Mouse (Mus musculus) heart, embryonic 10.5 days (tissue): ENCODE data around the gene Stox2. TPM values are rescaled to one million over a fixed set of nuclear protein-coding genes. Genes with fewer than 3 reads are reported as not detected.

Experiments
- DNase-seq: peaks from one replicate; pipeline ENCODE4 v3.0.0-alpha.2; 2017; ENCODE audit warnings: low spot score
- H3K27ac ChIP-seq: fragments of 300-500 bp; sonication (generic); 2 replicates; pipeline ENCODE4 v1.5.1; 2016; ENCODE audit warnings: mild to moderate bottlenecking
- H3K27me3 ChIP-seq: fragments of 300-500 bp; sonication (generic); 2 replicates; pipeline ENCODE4 v1.6.1; 2016; ENCODE audit warnings: mild to moderate bottlenecking; ENCODE audit not compliant: poor library complexity, insufficient read depth, severe bottlenecking
- H3K36me3 ChIP-seq: fragments of 300-500 bp; sonication (generic); 2 replicates; pipeline ENCODE4 v1.6.1; 2016; ENCODE audit warnings: mild to moderate bottlenecking, moderate library complexity
- H3K4me1 ChIP-seq: fragments of 300-500 bp; sonication (generic); 2 replicates; pipeline ENCODE4 v1.6.1; 2016; ENCODE audit warnings: mild to moderate bottlenecking
- H3K4me3 ChIP-seq: fragments of 300-500 bp; sonication (generic); 2 replicates; pipeline ENCODE4 v1.5.1; 2016; ENCODE audit warnings: mild to moderate bottlenecking, moderate library complexity
- H3K9me3 ChIP-seq: fragments of 300-500 bp; sonication (generic); 2 replicates; pipeline ENCODE4 v1.6.1; 2016; ENCODE audit warnings: mild to moderate bottlenecking, moderate library complexity
- WGBS: fragments of 180-500 bp; shearing (Covaris S2); methylation state at CpG from one replicate; pipeline ENCODE4 v1.1.7; 2016; 5-methylcytosine and 5-hydroxymethylcytosine counted together
- polyA plus RNA-seq: library from polyadenylated mRNA; unstranded; fragments of >200 nt; fragmentation: Nextera tagmentation; extraction: Ambion mirVana; gene quantifications from 2 replicates; pipeline ENCODE4 v1.2.1, GENCODE M21; 2016

Gene Stox2
- polyA plus RNA-seq, 1 experiment from 2014 or later: 7.5 TPM

DNA sequence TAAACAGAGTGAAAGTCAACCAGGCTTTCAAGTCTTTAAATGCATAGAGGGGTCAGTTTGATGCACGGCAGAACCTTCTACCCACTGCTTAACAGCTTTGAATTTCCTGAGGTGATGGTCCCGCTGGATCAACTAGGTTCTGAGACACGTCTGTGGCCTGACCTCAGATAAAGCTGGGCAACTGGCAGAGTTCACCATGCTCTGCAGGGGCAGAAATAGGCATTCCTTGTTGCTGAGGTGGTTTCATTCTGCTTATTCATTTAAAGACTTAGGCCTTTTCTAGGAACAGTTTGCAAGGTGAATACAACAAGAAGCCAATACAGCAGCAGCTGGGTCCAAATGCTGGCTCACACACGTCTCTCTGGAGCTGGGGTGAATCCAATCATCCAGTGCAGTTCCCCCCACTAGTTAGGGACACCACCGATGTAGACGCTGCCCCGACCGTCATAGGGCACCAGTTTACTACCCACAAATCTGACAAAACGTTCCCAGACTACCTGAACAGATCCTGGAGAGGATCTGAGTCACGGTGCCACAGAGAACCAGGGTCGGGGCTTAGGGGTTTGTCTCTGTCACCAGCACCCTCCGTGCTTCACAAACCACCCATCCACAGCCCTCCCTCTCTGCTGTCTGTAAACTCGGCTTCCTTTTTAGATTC, 204.6 kb downstream of the Stox2 start:
- DNase-seq: no peak
- H3K36me3 ChIP-seq: no peaks in the 10 kb centered on the region
- H3K4me3 ChIP-seq: no peak overlapping the region
- H3K9me3 ChIP-seq: no peaks in the 10 kb centered on the region
- 81% methylated on average over 13 of the region's 13 CpGs for WGBS
- H3K27me3 ChIP-seq: no peaks in the 10 kb centered on the region
- H3K4me1 ChIP-seq: peaks cover 47% of the 10 kb centered on the region
- H3K27ac ChIP-seq: peak overlapping the region; percentile 42; the same call in 1 of the 2 replicates

GRCm38 (mm10) chr8:47240871-47241270, 205.3 kb downstream of the Stox2 start:
- Histone ChIP-seq H3K4me1 (peaks cover 49% of the 10 kb centered on the region), H3K27me3 (no peaks in the 10 kb centered on the region), H3K36me3 (no peaks in the 10 kb centered on the region), H3K9me3 (no peaks in the 10 kb centered on the region), H3K4me3 (no peak overlapping the region), H3K27ac (no peak overlapping the region)
- 90% methylated on average over 4 of the region's 4 CpGs for WGBS
- DNase-seq: no peak

GRCm38 (mm10) chr8:47240266-47240665, 205.9 kb downstream of the Stox2 start:
- Histone ChIP-seq H3K4me3 (no peak overlapping the region), H3K27me3 (no peaks in the 10 kb centered on the region), H3K4me1 (peaks cover 49% of the 10 kb centered on the region), H3K9me3 (no peaks in the 10 kb centered on the region), H3K36me3 (no peaks in the 10 kb centered on the region), H3K27ac (no peak overlapping the region)
- 73% methylated on average over 7 of the region's 7 CpGs for WGBS
- DNase-seq: no peak

DNA sequence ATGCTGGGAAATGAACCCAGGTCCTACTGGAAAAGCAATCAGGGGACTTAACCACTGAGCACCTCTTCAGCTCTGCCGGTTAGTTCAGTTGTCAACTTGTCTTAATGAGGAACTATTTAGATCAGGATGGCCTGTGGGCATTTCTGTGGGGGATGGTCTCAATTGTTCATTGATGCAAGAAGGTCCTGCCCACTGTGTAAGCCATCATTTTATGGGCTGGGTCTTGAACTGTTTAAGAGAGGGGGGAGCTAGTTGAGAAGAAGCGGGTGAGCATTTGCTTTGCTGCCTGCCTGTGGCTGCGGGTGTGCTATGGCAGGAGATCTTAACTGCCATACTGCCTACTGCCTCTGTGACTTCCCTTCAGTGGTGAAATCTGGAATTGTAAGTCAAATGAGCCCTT, 214.1 kb downstream of the Stox2 start:
- Histone ChIP-seq H3K4me1 (peaks cover 30% of the 10 kb centered on the region), H3K4me3 (no peak overlapping the region), H3K9me3 (no peaks in the 10 kb centered on the region), H3K36me3 (no peaks in the 10 kb centered on the region), H3K27ac (no peak overlapping the region), H3K27me3 (no peaks in the 10 kb centered on the region)
- DNase-seq: no peak
- WGBS: 77% methylated on average over 3 of the region's 3 CpGs

DNA sequence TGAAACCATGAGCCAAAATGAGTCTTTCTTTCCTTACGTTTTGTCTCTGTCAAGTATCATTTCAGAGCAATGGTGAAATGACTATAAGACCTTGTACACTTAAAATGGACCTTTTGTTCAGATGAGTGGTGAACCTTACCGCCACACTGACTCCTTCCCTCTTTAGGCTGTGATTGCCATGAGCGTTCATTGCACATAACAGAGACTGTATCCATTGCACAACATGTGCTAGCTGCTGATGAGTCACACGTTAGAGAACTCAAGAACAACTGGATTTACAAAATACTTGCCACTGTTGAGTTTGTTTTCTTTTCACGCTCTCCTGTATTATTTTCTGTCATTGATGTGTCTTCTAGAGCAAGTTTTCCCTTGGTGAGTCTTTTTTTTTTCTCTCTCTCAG, 216.1 kb downstream of the Stox2 start:
- Histone ChIP-seq H3K36me3 (no peaks in the 10 kb centered on the region), H3K4me1 (peaks cover 26% of the 10 kb centered on the region), H3K9me3 (no peaks in the 10 kb centered on the region), H3K4me3 (no peak overlapping the region), H3K27ac (no peak overlapping the region), H3K27me3 (no peaks in the 10 kb centered on the region)
- WGBS: 86% methylated on average over 5 of the region's 5 CpGs
- DNase-seq: no peak

- Histone ChIP-seq H3K36me3 (no peaks in the 10 kb centered on the region), H3K27ac (no peak overlapping the region), H3K27me3 (no peaks in the 10 kb centered on the region), H3K4me3 (no peak overlapping the region), H3K4me1 (peaks cover 26% of the 10 kb centered on the region), H3K9me3 (no peaks in the 10 kb centered on the region)
- WGBS: 65% methylated on average over 5 of the region's 5 CpGs
- no peak for DNase-seq
Measured at GRCm38 (mm10) chr8:47221851-47222250, 224.3 kb downstream of the Stox2 start.

DNA sequence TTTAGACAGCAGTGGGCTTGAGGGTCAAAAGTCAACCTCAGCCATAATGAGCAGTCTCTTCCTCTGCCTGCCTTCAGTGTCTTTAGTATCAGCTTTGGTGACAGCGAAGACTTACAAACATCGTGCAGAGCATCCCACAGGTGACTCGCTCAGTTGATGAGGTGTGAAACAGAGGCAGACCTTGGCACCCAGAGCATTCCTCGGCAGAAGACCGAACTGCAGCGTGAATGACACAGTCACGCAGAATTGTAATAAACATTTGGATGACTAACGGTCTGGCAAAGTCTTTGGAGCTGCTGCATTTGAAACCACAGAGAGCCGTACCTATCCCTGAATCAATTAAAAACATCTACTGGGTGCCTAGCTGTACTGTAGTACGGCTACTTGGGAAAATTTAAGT, 225.0 kb downstream of the Stox2 start:
- Histone ChIP-seq H3K4me3 (no peak overlapping the region), H3K27ac (no peak overlapping the region), H3K27me3 (no peaks in the 10 kb centered on the region), H3K4me1 (peaks cover 26% of the 10 kb centered on the region), H3K36me3 (no peaks in the 10 kb centered on the region), H3K9me3 (no peaks in the 10 kb centered on the region)
- no peak for DNase-seq
- 81% methylated on average over 10 of the region's 10 CpGs for WGBS

- WGBS: 89% methylated on average over 5 of the region's 5 CpGs
- DNase-seq: no peak
- Histone ChIP-seq H3K4me3 (no peak overlapping the region), H3K27me3 (no peaks in the 10 kb centered on the region), H3K9me3 (no peaks in the 10 kb centered on the region), H3K36me3 (no peaks in the 10 kb centered on the region), H3K4me1 (peaks cover 26% of the 10 kb centered on the region), H3K27ac (no peak overlapping the region)
Measured at GRCm38 (mm10) chr8:47220390-47220789, 225.8 kb downstream of the Stox2 start.

GRCm38 (mm10) chr8:47218536-47218935, 227.6 kb downstream of the Stox2 start:
- H3K4me3 ChIP-seq: no peak overlapping the region
- H3K36me3 ChIP-seq: no peaks in the 10 kb centered on the region
- 32% methylated on average over 6 of the region's 6 CpGs for WGBS
- peak; percentile 90 for DNase-seq
- peak overlapping the region; percentile 37; the same call in 1 of the 2 replicates for H3K27ac ChIP-seq
- H3K4me1 ChIP-seq: peaks cover 26% of the 10 kb centered on the region
- H3K27me3 ChIP-seq: no peaks in the 10 kb centered on the region
- no peaks in the 10 kb centered on the region for H3K9me3 ChIP-seq

- H3K4me1 ChIP-seq: peaks cover 26% of the 10 kb centered on the region
- H3K36me3 ChIP-seq: no peaks in the 10 kb centered on the region
- WGBS: 31% methylated on average over 8 of the region's 8 CpGs
- no peak overlapping the region for H3K4me3 ChIP-seq
- no peaks in the 10 kb centered on the region for H3K9me3 ChIP-seq
- no peaks in the 10 kb centered on the region for H3K27me3 ChIP-seq
- H3K27ac ChIP-seq: peak overlapping the region; percentile 72
- peak; percentile 83 for DNase-seq
Measured at GRCm38 (mm10) chr8:47218021-47218420, 228.1 kb downstream of the Stox2 start.

GRCm38 (mm10) chr8:47212124-47212523, 234.0 kb downstream of the Stox2 start:
- Histone ChIP-seq H3K4me3 (no peak overlapping the region), H3K27ac (no peak overlapping the region), H3K9me3 (no peaks in the 10 kb centered on the region), H3K4me1 (peaks cover 1% of the 10 kb centered on the region; the same call in 1 of the 2 replicates), H3K36me3 (no peaks in the 10 kb centered on the region), H3K27me3 (no peaks in the 10 kb centered on the region)
- no peak for DNase-seq
- WGBS: 89% methylated on average over 9 of the region's 9 CpGs

DNA sequence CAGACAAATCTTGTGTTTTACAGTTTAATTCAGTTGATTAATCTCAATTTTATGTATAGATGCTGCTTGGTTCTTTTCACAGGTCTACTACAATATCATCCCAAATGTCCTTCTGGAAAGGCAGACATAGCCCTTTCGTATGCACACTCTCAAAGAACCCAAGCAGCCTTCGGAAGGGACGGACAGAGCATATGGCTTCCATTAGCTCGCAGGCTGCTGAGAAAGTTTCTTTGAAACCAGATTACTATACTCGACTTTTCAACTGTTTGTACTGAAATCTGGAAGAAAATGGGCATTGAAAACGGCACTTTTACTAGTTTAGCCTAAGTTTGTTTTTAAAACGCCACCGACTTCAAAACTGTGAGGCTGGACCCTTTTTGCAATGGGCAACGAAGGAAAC, 234.9 kb downstream of the Stox2 start:
- no peaks in the 10 kb centered on the region for H3K36me3 ChIP-seq
- H3K9me3 ChIP-seq: no peaks in the 10 kb centered on the region
- no peaks in the 10 kb centered on the region for H3K27me3 ChIP-seq
- no peak for DNase-seq
- WGBS: 77% methylated on average over 9 of the region's 9 CpGs
- peaks cover 9% of the 10 kb centered on the region; the same call in 1 of the 2 replicates for H3K4me1 ChIP-seq
- H3K27ac ChIP-seq: no peak overlapping the region
- no peak overlapping the region for H3K4me3 ChIP-seq

DNA sequence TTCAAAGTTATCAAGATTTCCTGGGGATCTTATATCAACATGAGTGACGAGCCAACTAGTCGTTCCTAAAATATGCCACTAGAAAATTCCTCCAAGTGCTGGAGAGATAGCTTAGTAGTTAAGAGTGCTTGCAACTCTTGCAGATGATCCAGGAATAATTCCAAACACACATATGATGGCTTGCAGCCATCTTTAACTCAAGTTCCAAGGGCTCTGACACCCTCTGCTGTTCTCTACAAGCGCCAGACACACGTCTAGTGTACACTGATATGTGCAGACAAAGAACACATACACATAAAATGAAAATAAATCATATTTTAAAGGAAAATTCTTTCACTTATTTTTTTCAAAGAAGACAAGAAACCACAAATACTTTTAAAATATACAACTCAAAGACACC, 237.9 kb downstream of the Stox2 start:
- no peaks in the 10 kb centered on the region for H3K27me3 ChIP-seq
- H3K36me3 ChIP-seq: no peaks in the 10 kb centered on the region
- H3K27ac ChIP-seq: no peak overlapping the region
- no peak overlapping the region for H3K4me3 ChIP-seq
- no peaks in the 10 kb centered on the region for H3K9me3 ChIP-seq
- DNase-seq: no peak
- H3K4me1 ChIP-seq: peaks cover 16% of the 10 kb centered on the region; the same call in 1 of the 2 replicates
- WGBS: 67% methylated on average over 4 of the region's 4 CpGs
